Mouse (Mus musculus) neural tube, embryonic 12.5 days (tissue): Measurements from ENCODE around the gene Dvl2. TPM values are rescaled to one million over a fixed set of nuclear protein-coding genes. Genes with fewer than 3 reads are reported as not detected.

Experiments used
- microRNA counts: library from miRNA; unstranded; fragments of <30 nt; microRNA quantifications from one replicate; lab custom pipeline; 2017
- microRNA-seq: library from miRNA; unstranded; fragments of <30 nt; microRNA quantifications from one replicate; pipeline ENCODE4, GENCODE M21; 2017
- polyA plus RNA-seq: library from polyadenylated mRNA; unstranded; fragments of >200 nt; fragmentation: Nextera tagmentation; extraction: Ambion mirVana; gene quantifications from 2 replicates; pipeline ENCODE4 v1.2.1, GENCODE M21; 2016

The Dvl2 gene
- polyA plus RNA-seq, 1 experiment from 2014 or later = 39.0 TPM

MicroRNAs encoded within 50 kb of the gene (microRNA counts, 519-probe panel; counts per million panel counts)
- microRNA mmu-miR-324-3p (lab: Ali Mortazavi, UCI) (342 counts per million, percentile 67 among the panel's probes with 10 or more counts), microRNA mmu-miR-324-5p (lab: Ali Mortazavi, UCI) (342 counts per million, percentile 67 among the panel's probes with 10 or more counts)

Small RNAs within 50 kb of the gene (microRNA-seq; reads per million reads assigned to microRNA genes)
- gene Gm44349 (not detected), gene Mir324 (1,912 reads per million, percentile 84 among the genes with 10 or more reads in this experiment)

Other genes starting within 250 kb of the Dvl2 start
- 28.5 and 31.2 TPM in 2 replicates for gene Polr2a, start 242.0 kb upstream of the Dvl2 start, polyA plus RNA-seq
- gene Slc35g3, start 238.6 kb upstream of the Dvl2 start, polyA plus RNA-seq = not detected in 2 replicates
- gene Zbtb4, start 234.7 kb upstream of the Dvl2 start, polyA plus RNA-seq = 2.3 and 2.4 TPM in 2 replicates
- gene Chrnb1, start 204.7 kb upstream of the Dvl2 start, polyA plus RNA-seq = 5.3 and 5.8 TPM in 2 replicates
- 4.1 and 5.6 TPM in 2 replicates for gene Fgf11, start 198.7 kb upstream of the Dvl2 start, polyA plus RNA-seq
- 1.1 and 1.7 TPM in 2 replicates for gene Tmem102, start 195.0 kb upstream of the Dvl2 start, polyA plus RNA-seq
- gene Gm39566, start 185.3 kb upstream of the Dvl2 start, polyA plus RNA-seq = not detected in 2 replicates
- not detected in 2 replicates for gene Spem2, start 182.1 kb upstream of the Dvl2 start, polyA plus RNA-seq
- 0.52 TPM in 1 of 2 replicates, not detected in the other for gene Spem1, start 178.4 kb upstream of the Dvl2 start, polyA plus RNA-seq
- gene Nlgn2, start 162.8 kb upstream of the Dvl2 start, polyA plus RNA-seq = 14.1 and 16.6 TPM in 2 replicates
- gene Tmem256, start 162.1 kb upstream of the Dvl2 start, polyA plus RNA-seq = 325 and 328 TPM in 2 replicates
- 64.4 and 69.9 TPM in 2 replicates for gene Plscr3, start 154.2 kb upstream of the Dvl2 start, polyA plus RNA-seq
- gene Tnk1, start 141.9 kb upstream of the Dvl2 start, polyA plus RNA-seq = 0.22 and 0.30 TPM in 2 replicates
- gene Tmem95, start 122.6 kb upstream of the Dvl2 start, polyA plus RNA-seq = not detected in 2 replicates
- gene Kctd11, start 119.2 kb upstream of the Dvl2 start, polyA plus RNA-seq = 3.1 TPM in 2 replicates
- gene Acap1, start 105.1 kb upstream of the Dvl2 start, polyA plus RNA-seq = 0.54 and 0.90 TPM in 2 replicates
- 17.7 and 18.1 TPM in 2 replicates for gene 2810408A11Rik, start 99.6 kb upstream of the Dvl2 start, polyA plus RNA-seq
- gene Neurl4, start 99.5 kb upstream of the Dvl2 start, polyA plus RNA-seq = 19.8 and 20.4 TPM in 2 replicates
- gene Gps2, start 86.7 kb upstream of the Dvl2 start, polyA plus RNA-seq = 82.4 and 92.0 TPM in 2 replicates
- gene Eif5a, start 78.6 kb upstream of the Dvl2 start, polyA plus RNA-seq = 1,451 and 1,549 TPM in 2 replicates
- gene Ybx2, start 64.8 kb upstream of the Dvl2 start, polyA plus RNA-seq = 5.5 and 6.0 TPM in 2 replicates
- gene Slc2a4, start 52.4 kb upstream of the Dvl2 start, polyA plus RNA-seq = 12.3 and 12.4 TPM in 2 replicates
- 2.1 and 3.2 TPM in 2 replicates for gene Cldn7, start 35.8 kb upstream of the Dvl2 start, polyA plus RNA-seq
- gene Ctdnep1, start 19.4 kb upstream of the Dvl2 start, polyA plus RNA-seq = 23.0 and 24.3 TPM in 2 replicates
- 129 and 131 TPM in 2 replicates for gene Elp5, start 18.1 kb upstream of the Dvl2 start, polyA plus RNA-seq
- 577 and 592 TPM in 2 replicates for gene Gabarap, start 9.5 kb upstream of the Dvl2 start, polyA plus RNA-seq
- 89.4 and 92.5 TPM in 2 replicates for gene Phf23, start 4.8 kb upstream of the Dvl2 start, polyA plus RNA-seq
- 59.1 and 63.7 TPM in 2 replicates for gene Acadvl, start 14.8 kb downstream of the Dvl2 start, polyA plus RNA-seq
- 23.6 and 25.5 TPM in 2 replicates for gene Dlg4, start 16.3 kb downstream of the Dvl2 start, polyA plus RNA-seq
- gene Asgr1, start 53.5 kb downstream of the Dvl2 start, polyA plus RNA-seq = 0.68 and 1.1 TPM in 2 replicates
- gene Asgr2, start 92.0 kb downstream of the Dvl2 start, polyA plus RNA-seq = 0.61 TPM in 1 of 2 replicates, not detected in the other
- gene Mgl2, start 129.7 kb downstream of the Dvl2 start, polyA plus RNA-seq = 0.48 TPM in 1 of 2 replicates, not detected in the other
- 0.37 and 0.39 TPM in 2 replicates for gene Clec10a, start 155.6 kb downstream of the Dvl2 start, polyA plus RNA-seq
- gene Slc16a11, start 212.2 kb downstream of the Dvl2 start, polyA plus RNA-seq = 1.7 and 3.3 TPM in 2 replicates
- gene Slc16a13, start 220.5 kb downstream of the Dvl2 start, polyA plus RNA-seq = 13.6 and 16.3 TPM in 2 replicates
- 6.9 TPM in 2 replicates for gene Bcl6b, start 229.2 kb downstream of the Dvl2 start, polyA plus RNA-seq
- gene 0610010K14Rik, start 237.3 kb downstream of the Dvl2 start, polyA plus RNA-seq = 169 and 183 TPM in 2 replicates
- 14.4 and 15.2 TPM in 2 replicates for gene Gm21988, start 239.2 kb downstream of the Dvl2 start, polyA plus RNA-seq
- gene Rnasek, start 239.2 kb downstream of the Dvl2 start, polyA plus RNA-seq = 231 and 245 TPM in 2 replicates